Mouse (Mus musculus): ENCODE results near the gene Olfr749. TPM values are rescaled to one million over a fixed set of nuclear protein-coding genes. Genes with fewer than 3 reads are reported as not detected.

Gene Olfr749
- total RNA-seq, 2 experiments from 2014 or later: not detected

GRCm38 (mm10) chr14:50707073-50707472 lies 37.8 kb downstream of the Olfr749 start, which contains the start of gene Olfr748:
Gene Olfr748, plus strand, starts transcription at chr14:50707373.
- intact Hi-C loops (cut with DNase I): no loop called here
- Histone ChIP-seq H3K27ac (no peak within 1 kb of the TSS), H3K4me3 (no peak within 1 kb of the TSS)
- TF ChIP-seq CTCF (IDR thresholded peaks at IDR 0.05): no peak
- DNase-seq (ENCODE audit: extremely low spot score in 1 of 2, low spot score in 2 of 2): no peak

- intact Hi-C loops (cut with DNase I): no loop called here
- Histone ChIP-seq H3K27ac (no peak within 1 kb of the TSS), H3K4me3 (no peak within 1 kb of the TSS)
- no peak for TF ChIP-seq CTCF (IDR thresholded peaks at IDR 0.05)
- no peak for DNase-seq (ENCODE audit: extremely low spot score in 1 of 2, low spot score in 2 of 2)
These were observed 51.8 kb downstream of the Olfr749 start, which contains the start of gene Olfr747 for GRCm38 (mm10) chr14:50693106-50693505. Gene Olfr747, minus strand, starts transcription at chr14:50693206.

Other genes with a start within 250 kb of the Olfr749 start
- not detected for gene Olfr742, start 241.5 kb downstream of the Olfr749 start, total RNA-seq (2021)
- not detected for gene Olfr743, start 223.3 kb downstream of the Olfr749 start, total RNA-seq (2021)
- not detected for gene Olfr744, start 130.2 kb downstream of the Olfr749 start, total RNA-seq (2021)
- gene Olfr745, start 105.7 kb downstream of the Olfr749 start, total RNA-seq (2021): not detected
- not detected for gene Olfr746, start 98.0 kb downstream of the Olfr749 start, total RNA-seq (2021)
- gene Olfr747, start 51.9 kb downstream of the Olfr749 start, total RNA-seq (2021): not detected
- not detected for gene Olfr748, start 37.7 kb downstream of the Olfr749 start, total RNA-seq (2021)
- gene Ttc5, start 40.4 kb upstream of the Olfr749 start, total RNA-seq (2021): 10 to 100 TPM; 50.8 to 62.1 TPM
- not detected for gene Ccnb1ip1, start 62.6 kb upstream of the Olfr749 start, total RNA-seq (2021)
- gene Parp2, start 62.7 kb upstream of the Olfr749 start, total RNA-seq (2021): 10 to 100 TPM; 25.8 to 27.1 TPM
- gene Tep1, start 125.5 kb upstream of the Olfr749 start, total RNA-seq (2021): 1 to 10 TPM; 3.2 to 4.4 TPM
- gene Klhl33, start 152.4 kb upstream of the Olfr749 start, total RNA-seq (2021): 1 to 10 TPM; 4.8 to 6.4 TPM
- 10 to 100 TPM; 29.2 to 34.8 TPM for gene Osgep, start 179.8 kb upstream of the Olfr749 start, total RNA-seq (2021)
- 10 to 100 TPM; 54.9 to 58.8 TPM for gene Apex1, start 179.9 kb upstream of the Olfr749 start, total RNA-seq (2021)
- 10 to 100 TPM; 95.6 to 98.2 TPM for gene Pip4p1, start 185.8 kb upstream of the Olfr749 start, total RNA-seq (2021)
- gene Pnp, start 186.0 kb upstream of the Olfr749 start, total RNA-seq (2021): 10 to 100 TPM; 11.7 to 13.3 TPM
- gene Gm49342, start 199.4 kb upstream of the Olfr749 start, total RNA-seq (2021): 1 to 10 TPM; 8.4 to 9.2 TPM
- gene Pnp2, start 210.9 kb upstream of the Olfr749 start, total RNA-seq (2021): under 1 TPM; 0.81 to 0.84 TPM

Data from left cerebral cortex, adult 2 months (tissue).